Mouse (Mus musculus): ENCODE data around the gene Pctp. TPM values are rescaled to one million over a fixed set of nuclear protein-coding genes. Genes with fewer than 3 reads are reported as not detected.
A peak's percentile ranks its signal among the peaks of the same experiment; 100 is the strongest.

Gene Pctp
- total and polyA plus RNA-seq, 2 experiments from 2014 or later, result 5.6 to 6.5 TPM

GRCm38 (mm10) chr11:89978353-89978831 lies 24.3 kb downstream of the Pctp start:
- peak; percentile 43 for DNase-seq (ENCODE audit: low spot score)
- Histone ChIP-seq H3K4me1 (ENCODE audit: control insufficient read depth, insufficient read depth) (peaks cover 16% of the 10 kb centered on the region), H3K4me3 (ENCODE audit: low read depth, low read length) (no peak overlapping the region), H3K4me2 (ENCODE audit: low read depth, low read length) (peak overlapping the region; percentile 37), H3K27me3 (ENCODE audit: control insufficient read depth, insufficient read depth, low read length) (no peaks in the 10 kb centered on the region), H3K36me3 (replicated peaks; ENCODE audit: control insufficient read depth, insufficient read depth, low read length) (no peaks in the 10 kb centered on the region), H3K9me3 (replicated peaks; ENCODE audit: control insufficient read depth, low read length) (no peaks in the 10 kb centered on the region), H3K9ac (replicated peaks; ENCODE audit: low read depth, low read length) (no peak overlapping the region), H3K27ac (ENCODE audit: low read depth) (peak overlapping the region; percentile 68)
- 12% methylated on average over 11 of the region's 11 CpGs for WGBS
- peak; percentile 69 for ATAC-seq (ENCODE audit: insufficient read depth, low read depth)
- TF ChIP-seq EP300 (IDR thresholded peaks at IDR 0.05; ENCODE audit: low read depth) (0 out of 2 replicates have a peak, but pooled peaks have one; percentile 72), CTCF (IDR thresholded peaks at IDR 0.05; ENCODE audit: low read depth) (no peak)

GRCm38 (mm10) chr11:89977746-89978352 lies 24.8 kb downstream of the Pctp start:
- peak overlapping the region; percentile 4 for H3K27ac ChIP-seq (ENCODE audit: low read depth)
- H3K4me1 ChIP-seq (ENCODE audit: control insufficient read depth, insufficient read depth), result peaks cover 16% of the 10 kb centered on the region
- H3K4me2 ChIP-seq (ENCODE audit: low read depth, low read length), result peak overlapping the region; percentile 37; the same call in 1 of the 2 replicates
- ATAC-seq (ENCODE audit: insufficient read depth, low read depth) (peak; percentile 41; the same call in 1 of the 2 replicates), DNase-seq (ENCODE audit: low spot score) (peak; percentile 10)
- no peaks in the 10 kb centered on the region for H3K9me3 ChIP-seq (replicated peaks; ENCODE audit: control insufficient read depth, low read length)
- H3K4me3 ChIP-seq (ENCODE audit: low read depth, low read length), result no peak overlapping the region
- no peak overlapping the region for H3K9ac ChIP-seq (replicated peaks; ENCODE audit: low read depth, low read length)
- H3K27me3 ChIP-seq (ENCODE audit: control insufficient read depth, insufficient read depth, low read length), result no peaks in the 10 kb centered on the region
- WGBS, result 23% methylated on average over 7 of the region's 7 CpGs
- TF ChIP-seq CTCF (IDR thresholded peaks at IDR 0.05; ENCODE audit: low read depth), result no peak
- TF ChIP-seq EP300 (IDR thresholded peaks at IDR 0.05; ENCODE audit: low read depth), result no peak
- no peaks in the 10 kb centered on the region for H3K36me3 ChIP-seq (replicated peaks; ENCODE audit: control insufficient read depth, insufficient read depth, low read length)

DNA sequence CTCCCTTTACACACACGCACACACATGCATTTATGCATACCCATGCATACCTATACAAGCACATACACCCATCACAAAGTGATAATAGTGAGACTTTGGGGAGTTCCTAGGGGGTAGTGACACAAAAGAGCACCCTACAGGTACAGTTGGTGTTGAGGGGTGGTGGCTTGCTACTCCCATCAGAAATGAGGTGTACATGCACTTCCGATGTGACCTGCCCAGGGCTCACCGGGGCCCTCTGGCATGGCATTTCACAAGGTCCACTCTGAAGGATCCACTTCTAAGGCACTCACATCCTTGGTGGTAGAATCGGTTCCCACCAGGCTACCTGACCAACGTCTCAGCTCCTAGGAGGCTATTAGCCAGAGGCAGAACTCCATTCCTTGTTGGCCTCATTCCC lies 26.3 kb downstream of the Pctp start:
- no peaks in the 10 kb centered on the region for H3K9me3 ChIP-seq (replicated peaks; ENCODE audit: control insufficient read depth, low read length)
- 93% methylated on average over 5 of the region's 5 CpGs for WGBS
- no peaks in the 10 kb centered on the region for H3K36me3 ChIP-seq (replicated peaks; ENCODE audit: control insufficient read depth, insufficient read depth, low read length)
- peaks cover 16% of the 10 kb centered on the region for H3K4me1 ChIP-seq (ENCODE audit: control insufficient read depth, insufficient read depth)
- no peak for ATAC-seq (ENCODE audit: insufficient read depth, low read depth)
- H3K4me2 ChIP-seq (ENCODE audit: low read depth, low read length), result no peak overlapping the region
- H3K9ac ChIP-seq (replicated peaks; ENCODE audit: low read depth, low read length), result no peak overlapping the region
- no peaks in the 10 kb centered on the region for H3K27me3 ChIP-seq (ENCODE audit: control insufficient read depth, insufficient read depth, low read length)
- no peak overlapping the region for H3K4me3 ChIP-seq (ENCODE audit: low read depth, low read length)
- TF ChIP-seq CTCF (IDR thresholded peaks at IDR 0.05; ENCODE audit: low read depth) (no peak), EP300 (IDR thresholded peaks at IDR 0.05; ENCODE audit: low read depth) (no peak)
- DNase-seq (ENCODE audit: low spot score), result no peak
- no peak overlapping the region for H3K27ac ChIP-seq (ENCODE audit: low read depth)

DNA sequence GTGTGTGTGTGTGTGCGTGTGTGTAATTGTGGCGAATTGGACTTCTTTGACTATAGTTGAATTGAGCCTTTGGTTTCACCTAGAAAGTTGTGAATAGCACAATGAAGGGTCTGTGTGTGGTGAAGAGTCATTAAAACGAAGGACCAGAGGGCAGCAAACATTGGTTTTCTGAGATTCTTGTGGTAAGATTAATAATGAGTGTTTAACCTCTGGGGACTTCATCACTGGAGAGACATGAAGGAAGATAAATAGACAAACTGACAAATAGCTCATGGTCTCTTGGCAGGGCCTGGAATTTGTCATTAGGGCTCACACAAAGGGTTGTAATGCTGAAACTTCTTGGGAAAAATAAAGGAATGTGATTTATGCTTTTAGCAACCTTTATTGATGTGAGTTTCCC lies 31.4 kb downstream of the Pctp start:
- Histone ChIP-seq H3K27ac (ENCODE audit: low read depth) (no peak overlapping the region), H3K4me2 (ENCODE audit: low read depth, low read length) (no peak overlapping the region), H3K4me3 (ENCODE audit: low read depth, low read length) (no peak overlapping the region), H3K4me1 (ENCODE audit: control insufficient read depth, insufficient read depth) (no peaks in the 10 kb centered on the region), H3K27me3 (ENCODE audit: control insufficient read depth, insufficient read depth, low read length) (no peaks in the 10 kb centered on the region), H3K9me3 (replicated peaks; ENCODE audit: control insufficient read depth, low read length) (no peaks in the 10 kb centered on the region), H3K9ac (replicated peaks; ENCODE audit: low read depth, low read length) (no peak overlapping the region), H3K36me3 (replicated peaks; ENCODE audit: control insufficient read depth, insufficient read depth, low read length) (no peaks in the 10 kb centered on the region)
- no peak for DNase-seq (ENCODE audit: low spot score)
- ATAC-seq (ENCODE audit: insufficient read depth, low read depth), result no peak
- no peak for TF ChIP-seq EP300 (IDR thresholded peaks at IDR 0.05; ENCODE audit: low read depth)
- TF ChIP-seq CTCF (IDR thresholded peaks at IDR 0.05; ENCODE audit: low read depth), result no peak
- WGBS, result 78% methylated on average over 3 of the region's 3 CpGs

DNA sequence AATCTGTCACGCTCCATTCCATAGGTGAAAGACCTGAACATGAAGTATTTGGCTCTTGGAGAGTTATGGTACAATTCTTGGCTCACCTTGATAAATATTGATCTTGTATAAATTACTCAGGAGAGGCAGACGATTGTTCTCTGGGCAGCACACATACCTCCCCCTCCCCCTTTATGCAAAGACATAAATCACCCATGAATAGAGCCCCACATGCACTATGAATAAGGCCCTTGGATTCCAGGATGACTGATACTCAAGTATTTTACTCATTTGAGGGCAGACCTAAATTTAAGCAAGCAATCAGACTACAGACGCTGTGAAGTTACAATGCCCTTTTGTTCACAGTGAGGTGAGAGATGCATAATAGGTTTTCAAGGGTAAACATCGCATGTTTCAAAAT lies 32.0 kb downstream of the Pctp start:
- no peak for ATAC-seq (ENCODE audit: insufficient read depth, low read depth)
- TF ChIP-seq EP300 (IDR thresholded peaks at IDR 0.05; ENCODE audit: low read depth) (no peak), CTCF (IDR thresholded peaks at IDR 0.05; ENCODE audit: low read depth) (no peak)

GRCm38 (mm10) chr11:89969131-89969530 lies 33.6 kb downstream of the Pctp start:
- DNase-seq (ENCODE audit: low spot score) (no peak), ATAC-seq (ENCODE audit: insufficient read depth, low read depth) (no peak)
- Histone ChIP-seq H3K9me3 (replicated peaks; ENCODE audit: control insufficient read depth, low read length) (no peaks in the 10 kb centered on the region), H3K27ac (ENCODE audit: low read depth) (no peak overlapping the region), H3K27me3 (ENCODE audit: control insufficient read depth, insufficient read depth, low read length) (no peaks in the 10 kb centered on the region), H3K4me3 (ENCODE audit: low read depth, low read length) (no peak overlapping the region), H3K4me1 (ENCODE audit: control insufficient read depth, insufficient read depth) (no peaks in the 10 kb centered on the region), H3K36me3 (replicated peaks; ENCODE audit: control insufficient read depth, insufficient read depth, low read length) (no peaks in the 10 kb centered on the region), H3K9ac (replicated peaks; ENCODE audit: low read depth, low read length) (no peak overlapping the region), H3K4me2 (ENCODE audit: low read depth, low read length) (no peak overlapping the region)
- no peak for TF ChIP-seq CTCF (IDR thresholded peaks at IDR 0.05; ENCODE audit: low read depth)
- 63% methylated on average over 4 of the region's 4 CpGs for WGBS

More for the DNA sequence above, 32.0 kb downstream of the Pctp start:
- no peak overlapping the region for H3K27ac ChIP-seq (ENCODE audit: low read depth)
- no peak overlapping the region for H3K4me3 ChIP-seq (ENCODE audit: low read depth, low read length)
- no peaks in the 10 kb centered on the region for H3K4me1 ChIP-seq (ENCODE audit: control insufficient read depth, insufficient read depth)
- H3K9ac ChIP-seq (replicated peaks; ENCODE audit: low read depth, low read length), result no peak overlapping the region
- DNase-seq (ENCODE audit: low spot score), result no peak
- no peaks in the 10 kb centered on the region for H3K27me3 ChIP-seq (ENCODE audit: control insufficient read depth, insufficient read depth, low read length)
- no peak overlapping the region for H3K4me2 ChIP-seq (ENCODE audit: low read depth, low read length)
- no peaks in the 10 kb centered on the region for H3K9me3 ChIP-seq (replicated peaks; ENCODE audit: control insufficient read depth, low read length)
- no peaks in the 10 kb centered on the region for H3K36me3 ChIP-seq (replicated peaks; ENCODE audit: control insufficient read depth, insufficient read depth, low read length)
- 74% methylated on average over 4 of the region's 4 CpGs for WGBS

Measured in heart, postnatal 0 days (tissue).